Mouse (Mus musculus): ENCODE results near the gene Mrps18a. TPM values are rescaled to one million over a fixed set of nuclear protein-coding genes. Genes with fewer than 3 reads are reported as not detected.
A peak's percentile ranks its signal among the peaks of the same experiment; 100 is the strongest.

Gene Mrps18a
- total RNA-seq, 2 experiments from 2014 or later = 79.9 to 83.9 TPM

DNA sequence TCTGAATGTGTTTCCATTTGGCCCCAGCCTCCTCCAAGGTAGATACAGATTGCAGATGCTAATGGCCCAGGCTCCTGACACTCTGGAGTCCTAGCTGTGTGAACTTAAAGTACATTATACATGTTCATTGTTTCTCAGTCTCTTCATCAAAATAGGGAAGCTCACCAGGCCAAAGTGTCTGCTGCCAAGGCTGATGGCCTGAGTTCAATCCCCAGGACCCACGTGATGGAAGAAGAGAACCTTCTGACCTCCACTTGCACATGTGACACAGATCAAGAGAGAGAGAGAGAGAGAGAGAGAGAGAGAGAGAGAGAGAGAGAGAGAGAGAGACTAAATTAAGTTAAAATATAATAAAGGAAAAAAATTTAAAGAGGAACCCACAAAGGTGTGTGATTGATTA, 19.4 kb upstream of the Mrps18a start:
- intact Hi-C loops (cut with DNase I) = no loop called here

DNA sequence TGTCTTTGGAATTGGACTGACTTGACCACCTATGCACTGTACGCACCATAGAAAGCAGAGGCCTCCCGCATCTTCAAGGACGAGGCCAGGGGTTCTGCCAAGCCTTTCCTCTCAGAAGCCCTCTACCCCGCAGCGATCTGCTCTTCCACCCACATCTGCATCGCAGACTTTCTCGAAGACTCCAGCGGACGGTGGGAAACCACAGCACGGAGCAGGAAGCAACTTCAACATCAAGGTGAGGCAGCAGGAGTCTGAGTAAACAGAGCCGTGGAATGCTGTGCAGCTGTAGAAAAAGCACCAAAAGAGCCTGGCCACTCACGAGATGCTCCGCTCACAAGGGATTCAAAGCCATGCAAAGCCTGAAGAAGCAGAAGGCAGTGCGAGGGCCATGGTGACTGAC, 18.9 kb upstream of the Mrps18a start:
- intact Hi-C loops (cut with DNase I) = no loop called here

More for the DNA sequence above, 19.4 kb upstream of the Mrps18a start:
- DNase-seq (ENCODE audit: extremely low spot score in 1 of 2, low spot score in 2 of 2) = no peak

DNA sequence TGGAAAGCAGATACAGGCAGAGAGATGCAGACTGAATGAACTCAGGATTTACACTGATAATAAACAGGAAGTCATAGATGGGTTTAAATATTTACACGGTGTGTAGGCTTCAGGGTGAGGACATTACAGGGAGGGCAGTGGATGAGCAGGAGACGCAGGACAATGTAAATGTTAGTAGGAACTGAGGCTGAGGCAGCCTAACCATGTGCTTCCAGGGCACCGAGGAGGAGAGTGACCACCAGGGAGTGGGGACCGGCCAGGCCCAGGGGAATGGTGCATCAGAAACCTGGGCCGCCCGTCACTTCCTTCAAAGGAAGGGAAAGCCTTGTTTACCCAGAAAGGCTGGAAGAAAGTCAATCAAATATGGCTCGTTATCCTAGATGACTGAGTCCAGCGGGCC, 12.3 kb upstream of the Mrps18a start:
- intact Hi-C loops (cut with DNase I) = no loop called here

More for the DNA sequence above, 18.9 kb upstream of the Mrps18a start:
- DNase-seq (ENCODE audit: extremely low spot score in 1 of 2, low spot score in 2 of 2) = peak in 1 of 2 experiments; percentile 50

DNA sequence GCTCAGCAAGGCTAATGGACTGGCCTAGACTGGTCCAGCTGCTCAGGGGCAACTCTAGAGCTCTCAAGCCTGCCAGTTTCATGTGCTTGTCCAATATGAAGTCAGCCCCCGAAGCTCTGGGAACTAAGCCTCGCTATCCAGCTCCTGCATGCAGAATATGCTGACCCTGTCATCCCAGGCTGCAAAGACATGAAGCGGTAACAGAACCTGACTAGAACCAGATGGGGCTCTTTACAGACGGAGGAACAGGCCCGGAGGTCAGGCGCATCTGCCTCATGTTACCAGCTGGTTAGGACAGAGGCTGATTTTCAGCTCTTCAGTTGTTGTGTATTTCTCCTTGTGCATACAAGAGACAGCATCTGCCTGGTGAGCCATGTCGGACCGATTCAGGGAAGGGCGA, 8.9 kb upstream of the Mrps18a start:
- intact Hi-C loops (cut with DNase I) = no loop called here
- no peak for DNase-seq (ENCODE audit: extremely low spot score in 1 of 2, low spot score in 2 of 2)

More for the DNA sequence above, 12.3 kb upstream of the Mrps18a start:
- no peak for DNase-seq (ENCODE audit: extremely low spot score in 1 of 2, low spot score in 2 of 2)

DNA sequence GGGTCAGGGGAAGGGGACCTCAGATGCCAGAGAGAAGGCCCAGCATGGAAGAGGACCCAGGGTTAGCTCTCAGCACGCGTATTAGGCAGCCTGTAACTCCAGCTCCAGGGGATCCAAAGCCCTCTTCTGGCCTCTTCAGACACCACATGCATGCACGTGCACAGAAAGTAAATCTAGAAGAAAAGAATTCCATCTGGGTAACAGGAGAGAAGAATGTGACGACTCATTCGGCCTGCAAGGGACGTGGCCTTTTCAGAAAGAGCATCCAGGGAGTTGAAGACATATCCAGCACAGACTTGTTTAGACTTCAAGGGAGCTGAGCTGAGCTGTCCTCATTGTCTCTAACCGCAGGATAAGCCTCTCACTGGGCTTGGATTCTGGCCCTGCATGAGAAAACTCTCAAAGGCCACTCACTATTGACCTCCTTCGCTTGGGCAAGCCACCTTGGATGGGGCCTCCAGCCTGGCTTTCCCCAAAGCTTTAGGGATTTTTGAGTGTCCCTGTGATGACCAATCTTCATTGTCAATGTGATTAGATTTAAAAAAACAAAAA, 8.1 kb upstream of the Mrps18a start:
- DNase-seq (ENCODE audit: extremely low spot score in 1 of 2, low spot score in 2 of 2) = no peak
- intact Hi-C loops (cut with DNase I) = no loop called here

DNA sequence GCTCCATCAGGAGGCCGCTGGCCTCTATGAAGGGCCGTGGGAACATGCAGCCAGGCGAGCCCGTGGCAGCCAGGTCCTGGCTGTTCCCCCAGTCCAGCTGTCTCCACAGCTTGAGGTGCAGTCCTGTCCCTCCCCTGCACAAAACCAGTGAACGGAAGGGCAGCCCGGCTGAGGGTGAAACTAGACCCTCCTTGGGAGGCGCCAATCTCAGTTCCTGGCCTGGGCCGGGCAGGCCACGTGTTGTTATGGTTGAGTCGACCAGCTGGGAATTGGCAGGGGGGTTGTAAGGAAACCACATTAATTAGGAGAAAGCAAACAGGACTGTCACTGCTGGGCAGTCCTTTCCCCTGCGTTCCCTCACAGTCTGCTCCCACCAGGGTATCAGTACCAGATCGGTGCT, 6.3 kb upstream of the Mrps18a start:
- intact Hi-C loops (cut with DNase I) = no loop called here
- peak in 1 of 2 experiments; percentile 80 for DNase-seq (ENCODE audit: extremely low spot score in 1 of 2, low spot score in 2 of 2)

DNA sequence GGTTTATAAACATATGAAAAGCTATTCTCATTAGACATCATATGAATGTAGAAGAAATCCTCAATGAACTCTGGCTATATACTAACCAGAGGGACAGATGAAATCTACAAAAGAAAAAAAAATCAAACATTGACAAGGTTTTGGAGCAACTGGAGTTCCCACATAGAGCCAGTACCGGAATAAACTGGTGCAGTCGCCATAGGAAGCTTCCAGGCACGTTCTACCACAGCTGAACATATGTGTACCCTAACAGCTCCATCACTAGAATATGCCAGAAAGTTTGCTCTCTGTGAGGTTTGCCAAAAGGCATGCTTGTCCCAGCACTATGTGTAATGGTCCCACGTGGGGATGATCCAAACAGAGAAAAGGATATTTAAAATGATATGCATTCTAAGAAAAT, 2.5 kb upstream of the Mrps18a start:
- intact Hi-C loops (cut with DNase I) = no loop called here
- no peak for DNase-seq (ENCODE audit: extremely low spot score in 1 of 2, low spot score in 2 of 2)

DNA sequence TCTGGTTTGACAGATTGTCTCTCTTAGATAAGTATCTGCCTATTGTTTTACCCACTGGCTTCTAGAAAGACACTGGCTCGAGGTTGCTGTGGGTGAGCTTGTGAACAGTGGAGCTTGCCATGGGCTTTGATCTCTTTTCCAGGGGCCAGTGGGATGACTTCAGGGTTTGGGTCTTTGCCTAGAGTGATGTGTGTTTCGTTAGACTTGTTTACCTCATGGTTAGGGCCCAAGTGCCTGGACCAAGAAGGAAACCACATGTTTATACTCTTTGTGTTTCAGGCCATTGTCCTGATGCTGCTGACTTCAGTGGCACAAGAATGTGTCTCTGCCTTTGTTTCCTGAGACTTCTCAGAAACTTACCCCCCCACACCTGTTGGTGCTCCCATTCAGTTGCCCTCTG, 4.7 kb downstream of the Mrps18a start:
- no peak for DNase-seq (ENCODE audit: extremely low spot score in 1 of 2, low spot score in 2 of 2)
- intact Hi-C loops (cut with DNase I) = no loop called here

DNA sequence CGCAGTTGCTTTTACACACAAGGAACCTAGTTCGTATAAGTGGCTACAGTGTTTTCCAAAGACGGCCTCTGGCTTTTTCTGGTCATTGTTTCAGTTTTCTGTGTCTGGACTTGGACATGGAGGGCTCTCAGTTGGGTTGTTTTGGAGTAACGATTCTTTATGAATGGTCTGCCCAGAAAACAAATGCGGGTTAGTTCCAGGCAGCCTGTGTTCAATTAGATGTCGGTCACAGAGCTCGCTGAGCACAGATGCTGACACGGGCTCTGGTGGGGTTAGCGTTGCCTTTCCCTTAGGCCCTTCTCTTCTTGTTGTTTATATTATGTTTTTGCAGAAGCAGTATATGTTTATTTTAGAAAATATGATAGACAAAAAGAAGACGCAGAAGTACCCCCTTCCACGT, 5.4 kb downstream of the Mrps18a start:
- intact Hi-C loops (cut with DNase I) = no loop called here

DNA sequence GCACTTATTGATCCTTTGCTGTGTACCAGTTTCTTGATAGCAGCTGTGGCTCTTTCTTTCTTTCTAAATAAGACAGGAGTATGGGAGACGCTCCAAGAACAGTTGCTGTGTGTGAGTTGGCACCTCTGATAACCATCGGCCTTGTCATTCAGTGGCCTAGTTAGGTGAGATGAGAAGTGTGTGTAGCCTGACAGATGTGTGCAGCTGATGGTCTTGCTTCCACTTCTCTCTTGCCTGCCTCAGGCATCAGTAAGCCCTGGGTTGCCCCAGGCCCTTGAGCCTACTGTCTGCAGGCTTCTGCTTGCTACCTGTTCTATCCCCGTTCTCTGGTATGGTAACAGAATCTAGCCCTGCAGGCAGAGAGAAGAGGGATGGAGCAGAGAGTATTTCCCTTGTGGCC, 6.1 kb downstream of the Mrps18a start:
- intact Hi-C loops (cut with DNase I) = no loop called here
- DNase-seq (ENCODE audit: extremely low spot score in 1 of 2, low spot score in 2 of 2) = no peak

More for the DNA sequence above, 5.4 kb downstream of the Mrps18a start:
- no peak for DNase-seq (ENCODE audit: extremely low spot score in 1 of 2, low spot score in 2 of 2)

DNA sequence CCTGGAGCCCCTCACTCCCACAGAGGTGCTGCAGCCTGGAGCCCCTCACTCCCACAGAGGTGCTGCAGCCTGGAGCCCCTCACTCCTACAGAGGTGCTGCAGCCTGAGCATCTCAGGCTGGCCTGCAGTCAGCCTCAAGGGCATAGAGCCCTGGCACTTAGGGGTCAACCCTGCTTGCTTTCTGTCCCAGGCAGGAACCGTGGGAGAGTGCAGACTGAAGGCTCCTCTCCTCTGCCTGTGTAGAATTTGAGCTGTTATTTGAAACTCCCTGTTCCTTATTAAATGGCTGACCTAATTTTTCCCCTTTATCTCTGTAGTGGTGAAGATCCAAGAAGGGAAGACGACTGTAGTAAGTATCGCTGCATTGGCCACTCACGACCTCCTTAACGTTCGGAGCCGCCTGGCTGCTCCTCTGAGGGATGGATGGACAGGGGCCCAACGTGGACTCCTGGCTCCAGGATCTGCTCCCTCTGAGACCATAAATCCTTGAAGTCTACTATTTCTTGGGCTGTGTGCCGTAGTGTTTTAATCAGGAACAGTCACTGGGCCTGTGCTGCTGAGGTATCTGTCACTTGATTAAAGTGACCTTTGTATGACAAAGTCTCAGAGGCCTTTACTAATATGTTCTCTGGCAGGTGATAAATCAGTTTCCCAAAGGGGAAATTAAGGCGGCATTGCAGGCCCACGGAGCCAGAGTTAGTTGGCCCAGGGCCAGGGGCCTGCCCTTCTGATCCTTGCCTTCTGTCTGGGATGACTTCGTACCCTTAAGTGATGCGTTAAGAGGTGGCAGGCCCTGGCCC, 7.0 kb downstream of the Mrps18a start:
- intact Hi-C loops (cut with DNase I) = no loop called here
- no peak for DNase-seq (ENCODE audit: extremely low spot score in 1 of 2, low spot score in 2 of 2)

DNA sequence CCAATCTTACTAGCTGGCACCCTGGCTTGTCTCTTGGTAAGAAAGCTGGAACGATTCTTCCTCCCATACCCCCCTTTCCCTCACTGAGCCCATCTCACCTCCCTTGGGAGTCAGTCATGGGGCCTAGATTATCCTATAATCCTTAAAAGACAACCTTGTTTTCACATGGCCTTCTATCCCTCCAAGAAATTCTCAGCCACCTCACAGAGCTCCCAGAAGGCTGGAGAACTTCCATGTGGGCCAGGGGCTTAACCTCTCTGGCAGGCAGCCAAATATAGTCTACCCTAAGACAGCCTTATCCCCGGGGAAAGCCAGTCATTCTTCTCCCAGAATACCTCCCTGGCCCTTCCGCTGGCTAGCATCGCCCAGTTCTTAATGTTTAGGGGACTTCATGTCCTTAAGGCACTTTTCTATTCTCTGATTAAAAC, 7.7 kb downstream of the Mrps18a start:
- intact Hi-C loops (cut with DNase I) = no loop called here

DNA sequence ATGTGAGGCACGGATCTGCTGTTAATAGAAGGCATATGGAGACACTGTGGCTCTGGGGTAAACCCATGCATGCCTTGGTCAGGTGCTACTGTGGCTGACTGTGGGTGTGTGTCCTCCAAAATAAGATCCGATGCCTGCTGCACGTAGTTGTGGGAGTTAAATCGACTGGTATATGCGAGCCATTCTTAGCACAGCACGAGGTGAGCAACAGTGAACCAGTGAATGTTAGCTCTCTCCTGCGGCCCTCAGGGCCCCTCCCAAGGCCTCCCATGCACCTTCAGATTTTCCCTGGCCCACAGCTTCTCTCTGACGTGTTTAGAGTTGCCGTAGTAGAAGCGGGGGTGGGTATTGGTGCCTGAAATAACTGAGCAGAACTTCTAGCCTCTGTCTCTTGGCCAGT, 8.9 kb downstream of the Mrps18a start:
- DNase-seq (ENCODE audit: extremely low spot score in 1 of 2, low spot score in 2 of 2) = no peak
- intact Hi-C loops (cut with DNase I) = no loop called here

More for the DNA sequence above, 7.7 kb downstream of the Mrps18a start:
- DNase-seq (ENCODE audit: extremely low spot score in 1 of 2, low spot score in 2 of 2) = no peak

DNA sequence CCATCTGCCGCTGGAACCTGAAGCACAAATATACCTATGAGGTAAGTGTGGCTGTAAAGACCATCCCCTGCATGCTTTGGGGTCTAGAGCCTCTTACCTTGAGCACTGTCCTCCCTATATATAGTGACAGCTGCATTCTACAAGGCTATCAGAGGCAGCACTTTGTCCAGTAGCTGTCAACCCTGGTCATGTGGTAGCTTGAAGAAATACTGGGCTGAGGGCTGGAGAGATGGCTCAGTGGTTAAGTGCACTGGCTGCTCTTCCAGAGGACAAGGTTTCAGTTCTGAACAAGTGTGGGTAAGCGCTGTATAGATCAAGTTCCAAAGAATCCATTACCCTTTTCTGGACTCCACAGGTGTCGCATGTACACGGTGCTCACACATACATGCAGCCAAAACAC, 12.0 kb downstream of the Mrps18a start:
- intact Hi-C loops (cut with DNase I) = no loop called here
- no peak for DNase-seq (ENCODE audit: extremely low spot score in 1 of 2, low spot score in 2 of 2)

DNA sequence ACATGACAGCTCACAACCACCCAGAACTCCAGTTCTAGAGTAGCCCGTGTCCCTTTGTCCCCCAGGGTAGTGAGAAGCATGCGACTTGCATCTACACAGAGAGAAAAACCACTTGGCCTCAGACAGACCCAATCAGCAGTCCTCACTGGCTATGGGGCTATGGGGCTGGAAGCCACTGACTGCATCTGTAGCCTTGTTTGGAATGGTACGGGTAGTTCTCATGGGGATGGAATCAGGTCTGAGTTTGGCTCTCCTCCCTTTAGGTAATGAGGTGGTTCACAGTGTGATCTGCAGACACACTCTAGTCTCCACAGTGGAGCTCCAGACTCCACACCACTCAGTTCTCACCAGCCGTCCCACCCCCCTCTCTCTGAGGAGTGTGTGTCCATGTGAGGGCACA, 12.5 kb downstream of the Mrps18a start:
- no peak for DNase-seq (ENCODE audit: extremely low spot score in 1 of 2, low spot score in 2 of 2)
- intact Hi-C loops (cut with DNase I) = no loop called here

DNA sequence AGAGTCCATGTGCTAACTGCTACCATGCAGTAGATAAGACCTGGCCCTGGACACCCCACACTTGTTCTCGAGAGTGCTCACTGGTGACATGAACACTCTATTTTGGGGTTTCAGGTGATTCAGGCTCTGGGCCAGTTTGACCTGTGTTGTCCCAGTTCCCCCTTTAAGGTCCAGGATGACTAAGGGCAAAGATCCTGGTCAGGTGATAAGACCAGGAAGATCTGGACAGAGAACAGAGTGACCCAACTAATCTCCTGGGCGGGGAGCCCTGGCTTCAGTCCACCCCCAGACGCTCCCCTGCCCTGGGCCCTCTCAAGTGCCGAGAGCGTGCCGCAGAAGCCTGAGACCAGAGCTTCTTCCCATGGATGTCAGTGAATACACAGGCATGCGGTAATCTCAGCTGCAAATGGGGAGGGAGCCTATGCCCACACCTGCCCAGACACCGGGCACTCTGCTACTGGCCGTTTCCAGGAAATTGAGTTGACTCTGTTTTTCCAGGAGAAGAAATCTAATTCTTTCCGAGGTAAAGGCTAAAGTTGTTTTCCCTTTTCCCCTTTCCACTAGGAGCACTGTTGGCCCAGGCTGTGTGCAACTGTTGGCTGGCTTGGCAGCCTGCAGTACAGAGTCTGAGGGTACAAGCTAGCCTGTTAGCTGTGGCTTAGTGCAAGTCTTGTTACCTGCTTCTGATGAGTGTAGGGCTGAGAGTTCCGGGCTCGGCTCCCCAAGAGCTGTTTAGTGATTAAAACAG, 13.3 kb downstream of the Mrps18a start:
- no peak for DNase-seq (ENCODE audit: extremely low spot score in 1 of 2, low spot score in 2 of 2)
- intact Hi-C loops (cut with DNase I) = no loop called here

DNA sequence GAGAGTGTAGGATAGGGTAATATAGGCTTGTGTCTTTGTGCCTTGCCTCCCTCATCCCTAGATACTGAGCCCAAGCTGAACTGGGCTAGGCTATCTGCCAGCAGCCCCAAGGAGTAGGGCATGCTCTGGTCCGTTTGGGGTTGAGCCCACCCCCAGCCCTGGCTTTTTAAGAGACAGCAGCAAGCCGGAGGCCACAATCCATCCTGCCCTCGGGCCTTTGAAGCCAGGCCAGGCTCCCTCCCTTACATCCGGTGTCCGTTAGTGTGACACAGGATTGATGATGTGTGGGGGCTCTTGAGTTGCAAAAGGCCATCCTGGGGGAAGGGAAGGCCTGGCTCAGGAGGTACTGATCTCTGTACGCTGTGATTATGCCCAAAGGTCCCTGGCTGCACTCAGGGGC, 15.8 kb downstream of the Mrps18a start:
- intact Hi-C loops (cut with DNase I) = no loop called here
- DNase-seq (ENCODE audit: extremely low spot score in 1 of 2, low spot score in 2 of 2) = peak in 1 of 2 experiments; percentile 68

DNA sequence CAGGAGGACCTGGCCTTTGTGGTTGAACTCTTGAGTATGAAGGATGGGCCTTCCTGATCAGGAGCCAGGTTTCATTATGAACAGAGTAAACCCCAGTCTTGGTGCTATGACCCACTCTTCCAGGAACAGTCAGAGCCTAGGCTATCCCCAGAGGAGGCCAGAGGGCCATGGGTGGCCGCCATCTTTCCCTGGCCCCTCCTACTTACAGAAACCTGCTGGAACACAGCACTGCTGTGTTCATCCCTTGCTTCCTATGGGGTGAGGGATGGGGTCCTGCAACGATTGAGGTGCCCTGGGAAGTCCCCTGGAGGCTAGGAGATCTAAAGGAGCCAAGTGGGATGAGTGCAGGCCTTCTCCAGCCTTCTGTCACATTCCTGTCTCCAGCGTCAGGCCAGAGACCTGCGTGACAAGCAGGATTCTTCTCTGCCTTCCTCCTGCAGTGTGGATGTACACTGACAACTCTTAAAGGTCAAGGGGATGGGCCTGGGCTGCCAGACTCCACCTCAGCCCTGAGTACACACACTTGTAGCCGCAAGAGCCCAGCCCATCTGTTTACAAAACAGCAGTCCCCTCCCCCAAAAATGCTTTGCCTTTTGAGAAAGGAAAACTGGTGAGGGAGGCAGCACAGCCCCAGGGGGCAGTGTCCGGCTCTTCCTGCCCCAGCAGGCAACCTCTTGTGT, 17.2 kb downstream of the Mrps18a start:
- intact Hi-C loops (cut with DNase I) = no loop called here
- no peak for DNase-seq (ENCODE audit: extremely low spot score in 1 of 2, low spot score in 2 of 2)

DNA sequence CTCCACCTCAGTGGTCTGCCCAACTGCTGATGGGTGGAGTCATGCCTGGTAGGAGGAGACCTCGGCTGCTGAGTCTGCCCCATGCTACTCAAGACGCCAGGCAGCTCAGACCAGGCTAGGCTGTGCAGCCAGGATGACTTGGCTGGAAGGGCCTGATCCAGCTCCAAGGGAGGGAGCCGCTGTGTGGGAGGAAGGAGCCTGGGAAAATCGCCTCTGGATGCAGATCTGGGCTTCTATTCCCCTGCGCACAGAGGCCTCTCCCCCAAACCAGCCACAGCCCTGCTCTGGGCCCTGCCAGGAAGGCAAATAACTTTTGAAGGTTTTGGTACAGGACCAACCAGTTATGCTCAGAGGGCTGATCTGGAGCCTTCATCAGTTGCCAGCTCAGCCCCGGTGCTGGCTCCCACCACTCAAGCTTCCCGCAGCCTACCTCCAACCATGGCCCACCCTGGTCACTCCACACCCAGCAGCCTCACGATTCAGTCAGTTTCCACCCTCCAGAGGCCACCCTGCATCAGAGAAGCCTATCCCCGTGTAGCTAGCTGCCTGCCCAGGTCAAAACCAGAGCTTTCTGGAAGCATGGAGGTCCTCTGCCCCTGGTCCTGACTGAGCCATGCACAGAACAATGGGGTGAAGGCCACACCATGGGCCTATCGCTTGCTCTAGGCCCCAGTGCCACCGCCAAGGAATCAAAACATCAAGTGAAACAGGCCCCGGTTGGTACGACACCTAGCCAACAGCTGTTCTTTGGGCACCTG, 19.1 kb downstream of the Mrps18a start:
- intact Hi-C loops (cut with DNase I) = loop anchor here (5.0 kb wide), 1 partner anchor 98 kb away; the partner anchor contains the start of gene Vegfa
- DNase-seq (ENCODE audit: extremely low spot score in 1 of 2, low spot score in 2 of 2) = peak; percentile 36 to 53

All from left cerebral cortex, postnatal 10 days (tissue).